Mouse (Mus musculus) liver, embryonic 14.5 days (tissue): ENCODE measurements at regions not wholly inside any gene's neighbourhood (a gene's known extent, or its start where the extent isn't known, plus 50 kb on each side); places are given as distances from the start of the nearest gene placed in this dataset.

ENCODE experiments used
- CTCF ChIP-seq: IDR thresholded peaks from 2 replicates; pipeline ENCODE4 v1.5.1; 2016; ENCODE audit warnings: antibody characterized with exemption, low read depth, control low read depth
- EP300 ChIP-seq: IDR thresholded peaks from 2 replicates; pipeline ENCODE4 v1.6.1; 2016; ENCODE audit warnings: antibody characterized with exemption, low read depth

- TF ChIP-seq CTCF (no peak), EP300 (no peak)
Observed at GRCm38 (mm10) chr5:133189798-133190571, 646.8 kb upstream of the Auts2 start.
